Mouse (Mus musculus) left cerebral cortex, postnatal 4 days (tissue): ENCODE data around the gene Cbln4. TPM values are rescaled to one million over a fixed set of nuclear protein-coding genes. Genes with fewer than 3 reads are reported as not detected.

ENCODE experiments used
- DNase-seq: peaks from one replicate; pipeline ENCODE4 v3.0.0-alpha.2; 2022
- intact Hi-C: fragments of 180-260 bp; cut with DNase I; formaldehyde crosslinking; loops from one replicate; pipeline ENCODE4 v1.15.1; 2025
- total RNA-seq, 2 experiments: library from RNA; stranded (reverse); gene quantifications; 2 replicates each; pipeline ENCODE4 v1.2.3; 2021

The Cbln4 gene
- 10 to 100 TPM in 1 of 2 experiments, 1 to 10 TPM in 1; 7.8 to 12.3 TPM for total RNA-seq

DNA sequence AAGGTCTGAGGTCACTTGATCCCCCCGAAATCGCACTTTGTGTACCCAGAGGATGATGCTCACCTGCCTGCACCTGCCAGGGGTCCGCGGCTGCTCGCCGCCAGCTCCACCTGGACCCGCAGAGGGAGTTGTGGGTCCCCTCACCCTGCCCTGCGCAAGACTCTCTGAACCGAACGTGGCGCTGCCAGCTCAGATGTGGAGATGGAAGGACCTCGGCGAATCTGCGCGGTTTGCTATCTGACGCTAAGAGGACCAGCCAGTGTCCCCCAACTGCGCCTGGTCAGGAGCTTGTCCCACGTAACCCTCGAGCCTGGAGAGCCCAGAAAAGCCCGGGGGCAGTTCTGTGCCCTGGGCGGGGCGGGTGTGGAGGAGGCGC lies at the start of gene Cbln4:
Gene Cbln4, minus strand, starts transcription at position 232 of the 376 bp plus-strand sequence.
- peak; percentile 18 for DNase-seq
- intact Hi-C loops = loop anchor here (5.0 to 10.0 kb wide), 2 partner anchors 548 to 1146 kb away; no protein-coding TSS in a partner anchor

GRCm38 (mm10) chr2:172078596-172078995 lies 35.3 kb upstream of the Cbln4 start:
- DNase-seq = no peak

DNA sequence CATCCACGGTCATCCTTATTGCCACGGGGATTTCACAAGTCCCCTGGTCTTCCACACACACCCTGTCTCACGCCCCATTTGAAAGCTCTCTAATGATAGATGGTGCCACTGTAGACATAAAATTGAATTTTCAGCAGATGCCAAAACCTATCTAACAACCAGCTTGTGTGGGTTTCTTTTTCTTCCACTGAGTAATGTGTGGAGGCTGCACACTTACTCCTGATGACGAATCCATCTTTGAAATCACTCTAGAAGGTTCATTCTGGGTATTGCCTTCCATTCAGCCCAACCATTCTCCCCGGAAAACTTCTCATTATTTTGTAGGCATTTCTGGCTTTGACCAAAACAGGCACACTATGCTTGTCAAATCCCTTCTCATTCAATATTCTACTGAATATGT lies 33.0 kb upstream of the Cbln4 start:
- DNase-seq = no peak
- intact Hi-C loops = no loop called here

More at GRCm38 (mm10) chr2:172078596-172078995, 35.3 kb upstream of the Cbln4 start:
- intact Hi-C loops = no loop called here

DNA sequence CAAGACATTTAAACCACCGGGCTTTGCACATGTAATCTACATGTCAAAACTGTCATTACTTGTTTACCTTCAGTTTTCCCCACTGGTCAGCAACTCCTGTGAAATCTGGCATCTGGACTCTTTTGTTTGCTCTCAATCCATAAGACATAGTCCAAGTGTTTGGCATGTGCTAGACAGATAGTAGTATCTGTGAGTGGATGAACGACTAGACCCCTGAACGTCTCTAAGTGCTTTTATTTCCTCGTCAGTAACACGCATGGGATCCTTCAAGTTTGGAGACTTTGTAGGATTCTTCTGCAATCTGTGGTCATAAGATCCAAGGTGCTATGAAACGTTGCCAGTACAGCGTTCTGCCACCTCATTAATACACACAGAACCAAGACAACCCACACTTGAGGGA lies 19.6 kb upstream of the Cbln4 start:
- intact Hi-C loops = no loop called here

GRCm38 (mm10) chr2:172059747-172060146 lies 16.5 kb upstream of the Cbln4 start:
- intact Hi-C loops = loop anchor here (10.0 kb wide), 1 partner anchor 135 kb away; no protein-coding TSS in a partner anchor
- DNase-seq = no peak

More for the DNA sequence above, 19.6 kb upstream of the Cbln4 start:
- DNase-seq = no peak

DNA sequence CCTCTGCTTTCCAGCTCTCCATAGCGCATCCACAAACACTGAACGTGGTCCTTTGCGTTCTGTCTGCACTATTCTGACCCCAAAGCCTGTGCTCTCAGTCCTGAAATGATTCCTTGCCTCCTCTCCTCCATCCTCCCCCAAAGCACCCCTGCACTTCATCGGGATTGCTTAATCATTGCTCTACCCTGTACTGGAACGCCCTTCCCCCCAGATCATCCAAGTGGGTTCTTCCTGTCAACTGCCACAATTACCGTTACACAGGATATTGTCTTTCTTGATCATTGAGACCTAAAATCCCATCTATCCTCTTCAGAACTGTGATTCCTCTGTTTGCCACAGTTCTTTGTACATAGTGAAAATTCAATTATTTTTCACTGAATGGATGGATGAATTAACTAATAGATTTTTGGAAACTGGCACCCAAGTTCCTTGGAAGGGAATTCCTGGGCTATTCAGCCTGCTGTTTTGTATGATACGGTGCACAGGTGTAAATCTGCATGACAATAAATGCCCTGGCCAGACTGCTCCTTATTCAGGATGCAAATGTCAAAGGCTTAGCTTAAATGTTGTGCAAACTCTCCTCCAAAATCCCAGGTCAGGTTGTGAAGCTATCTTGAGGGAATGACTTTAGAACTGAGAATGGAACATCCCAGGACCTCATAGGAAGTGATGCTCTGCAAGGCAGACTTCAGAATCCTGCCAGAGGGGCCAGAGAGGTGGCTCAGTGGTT lies 15.8 kb upstream of the Cbln4 start:
- intact Hi-C loops = loop anchor here (10.0 kb wide), 1 partner anchor 136 kb away; no protein-coding TSS in a partner anchor

GRCm38 (mm10) chr2:172046002-172046401 lies 2.7 kb upstream of the Cbln4 start:
- intact Hi-C loops = loop anchor here (10.0 kb wide), 1 partner anchor 551 kb away; no protein-coding TSS in a partner anchor
- DNase-seq = no peak

More for the DNA sequence above, 15.8 kb upstream of the Cbln4 start:
- DNase-seq = no peak

GRCm38 (mm10) chr2:172042607-172043234 lies 545 bp downstream of the Cbln4 start:
- DNase-seq = peak; percentile 23
- intact Hi-C loops = loop anchor here (5.0 to 10.0 kb wide), 2 partner anchors 548 to 1145 kb away; no protein-coding TSS in a partner anchor

GRCm38 (mm10) chr2:172042125-172042524 lies 1.1 kb downstream of the Cbln4 start:
- intact Hi-C loops = loop anchor here (5.0 to 10.0 kb wide), 2 partner anchors 547 to 1145 kb away; no protein-coding TSS in a partner anchor
- peak; percentile 66 for DNase-seq

GRCm38 (mm10) chr2:172040859-172041258 lies 2.4 kb downstream of the Cbln4 start:
- intact Hi-C loops = loop anchor here (5.0 to 10.0 kb wide), 2 partner anchors 546 to 1144 kb away; no protein-coding TSS in a partner anchor
- DNase-seq = peak; percentile 49

DNA sequence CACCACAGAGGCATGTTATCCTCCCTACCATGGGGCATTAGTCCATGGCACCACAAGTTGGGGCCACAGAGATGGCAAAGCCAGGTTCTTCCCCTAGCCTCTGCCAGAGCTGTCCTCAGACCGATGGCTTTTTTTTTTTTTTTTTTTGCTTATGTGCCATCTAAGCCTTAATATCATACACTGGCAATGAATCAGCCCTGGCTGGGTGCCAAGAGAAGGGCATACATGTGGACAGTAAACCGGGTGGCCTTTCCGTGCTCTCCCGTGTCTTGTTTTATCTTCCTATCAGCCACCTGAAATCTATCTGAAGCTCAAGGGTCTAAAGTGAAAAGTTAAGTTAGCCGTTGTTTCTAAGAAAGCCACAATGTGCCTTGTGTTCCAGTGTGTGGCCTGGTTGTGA lies 3.7 kb downstream of the Cbln4 start:
- intact Hi-C loops = no loop called here
- peak; percentile 67 for DNase-seq

DNA sequence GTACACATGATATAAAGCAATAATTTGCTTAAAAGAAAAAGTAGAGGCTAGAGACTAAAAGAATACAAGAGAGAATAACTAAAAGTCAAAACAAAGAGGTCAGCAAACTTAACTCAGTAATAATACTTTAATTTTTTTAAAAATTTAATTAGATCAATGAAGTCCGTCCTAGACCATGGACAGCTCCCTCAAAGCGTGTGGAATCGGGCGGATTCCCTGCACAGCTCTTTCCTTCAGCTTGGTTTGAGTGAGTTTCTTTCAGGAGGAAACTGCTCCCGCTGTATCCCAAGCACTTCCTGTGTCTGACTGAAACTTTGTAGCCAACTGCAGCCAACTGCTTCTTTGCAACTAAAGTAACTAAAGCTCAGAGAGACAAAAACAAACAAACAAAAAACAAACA lies 9.0 kb downstream of the Cbln4 start:
- intact Hi-C loops = no loop called here
- no peak for DNase-seq

DNA sequence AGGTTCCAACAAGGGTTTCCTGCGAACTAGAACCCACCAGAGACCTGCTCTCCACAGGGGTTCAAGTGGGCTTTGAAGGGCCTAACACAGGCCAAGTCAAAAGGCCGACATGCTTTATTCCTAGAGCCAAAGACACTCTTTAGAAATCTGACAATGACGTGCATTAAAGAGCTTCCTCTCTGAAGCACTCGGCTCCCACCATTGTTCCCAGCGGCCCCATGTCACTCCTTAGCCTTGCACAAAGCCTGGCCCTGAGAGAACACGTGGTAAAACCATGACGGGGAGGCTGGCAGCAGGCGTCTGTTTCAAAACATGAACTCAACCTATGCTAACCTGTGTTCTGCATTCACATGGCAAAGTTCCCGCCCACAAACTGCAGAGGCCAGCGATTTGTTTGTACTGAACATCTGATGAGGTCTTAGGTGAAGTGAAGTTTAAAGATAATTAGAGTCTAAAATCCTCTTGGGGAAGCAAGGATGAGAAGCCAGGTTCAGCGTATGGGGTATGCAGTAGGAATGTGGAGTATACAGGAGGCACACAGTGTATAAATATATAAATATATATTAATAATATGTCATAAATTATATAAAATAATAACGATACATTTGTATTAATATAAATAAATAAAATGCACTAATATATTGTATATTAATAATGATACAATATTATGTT lies 17.7 kb downstream of the Cbln4 start:
- no peak for DNase-seq
- intact Hi-C loops = no loop called here

GRCm38 (mm10) chr2:172006726-172007125 lies 36.5 kb downstream of the Cbln4 start:
- no peak for DNase-seq
- intact Hi-C loops = no loop called here

- DNase-seq = peak; percentile 95
- intact Hi-C loops = no loop called here
These were observed 37.3 kb downstream of the Cbln4 start for GRCm38 (mm10) chr2:172005970-172006369.

GRCm38 (mm10) chr2:172004029-172004984 lies 39.0 kb downstream of the Cbln4 start:
- peak; percentile 70 for DNase-seq
- intact Hi-C loops = no loop called here

DNA sequence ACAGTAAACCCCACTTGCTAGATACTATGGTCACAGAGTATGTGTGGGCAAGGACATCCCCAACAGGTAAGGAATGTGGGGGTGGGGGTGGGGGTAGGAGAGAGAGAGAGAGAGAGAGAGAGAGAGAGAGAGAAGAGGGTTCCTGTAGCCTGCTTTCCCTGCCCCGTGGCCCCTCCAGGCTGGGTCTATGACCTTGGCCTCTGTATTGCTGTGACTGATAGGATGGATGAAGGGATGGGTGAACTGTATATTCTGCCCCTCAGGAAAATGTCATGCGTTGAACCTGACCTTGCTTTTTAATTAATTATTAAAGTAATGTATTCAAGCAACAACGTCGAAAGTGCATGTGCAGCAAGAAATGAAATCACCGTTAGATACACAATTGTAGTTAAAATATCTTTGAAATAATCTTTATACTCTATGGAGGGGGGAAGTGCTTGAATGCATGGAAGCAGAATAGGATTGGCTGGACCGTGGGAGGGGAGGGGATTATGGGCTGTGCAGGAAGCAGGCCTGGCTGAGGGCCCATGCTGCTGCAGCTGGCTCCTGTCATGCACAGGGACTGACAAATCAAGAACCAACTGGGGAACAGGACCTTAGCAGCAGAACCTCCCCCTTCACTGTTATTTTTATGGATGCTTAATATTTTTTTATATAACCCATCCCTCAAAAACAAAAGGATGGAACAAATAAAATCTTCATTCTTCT lies 46.1 kb downstream of the Cbln4 start:
- intact Hi-C loops = no loop called here
- peak; percentile 68 for DNase-seq

DNA sequence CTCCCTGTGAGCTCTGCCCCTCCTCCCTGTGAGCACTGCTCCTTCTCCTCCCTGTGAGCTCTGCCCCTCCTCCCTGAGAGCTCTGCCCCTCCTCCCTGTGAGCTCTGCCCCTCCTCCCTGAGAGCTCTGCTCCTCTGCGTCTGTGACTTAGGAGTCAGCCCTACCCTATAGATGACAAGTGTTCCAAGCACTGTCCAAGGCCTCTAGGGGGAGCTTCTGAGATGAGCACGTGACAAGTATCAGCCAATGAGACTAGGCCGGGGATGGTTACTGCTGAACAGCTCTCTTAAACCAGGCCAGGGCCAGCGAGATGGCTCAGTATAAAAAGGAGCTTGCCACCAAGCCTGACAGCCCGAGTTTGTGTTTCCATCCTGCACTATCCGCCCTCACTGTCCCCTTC lies 48.4 kb downstream of the Cbln4 start:
- peak; percentile 15 for DNase-seq
- intact Hi-C loops = no loop called here

GRCm38 (mm10) chr2:171994240-171994639 lies 49.0 kb downstream of the Cbln4 start:
- DNase-seq = no peak
- intact Hi-C loops = no loop called here
